Mouse (Mus musculus) olfactory bulb, adult 2 months (tissue): ENCODE measurements around the gene Mob3a. TPM values are rescaled to one million over a fixed set of nuclear protein-coding genes. Genes with fewer than 3 reads are reported as not detected.

ENCODE experiments used
- H3K27ac ChIP-seq: fragments of 200-500 bp; 2 replicates; pipeline ENCODE4 v1.5.1; 2012; ENCODE audit warnings: low read depth, low read length; ENCODE audit not compliant: insufficient read depth
- H3K4me1 ChIP-seq: fragments of 200-500 bp; 2 replicates; pipeline ENCODE4 v1.6.1; 2012; ENCODE audit warnings: low read length; ENCODE audit not compliant: control insufficient read depth, insufficient read depth
- H3K4me3 ChIP-seq: fragments of 200-500 bp; 2 replicates; pipeline ENCODE4 v1.5.1; 2012; ENCODE audit warnings: mild to moderate bottlenecking, low read depth, low read length, moderate library complexity; ENCODE audit not compliant: insufficient read depth
- CTCF ChIP-seq: fragments of 200-500 bp; IDR thresholded peaks from 2 replicates; pipeline ENCODE4 v1.5.1; 2012; ENCODE audit warnings: low read depth, mild to moderate bottlenecking, low read length, moderate library complexity; ENCODE audit not compliant: insufficient read depth
- POLR2A ChIP-seq: fragments of 200-500 bp; IDR thresholded peaks from 2 replicates; pipeline ENCODE4 v1.6.1; 2012; ENCODE audit warnings: mild to moderate bottlenecking, low read depth, low read length, moderate library complexity; ENCODE audit not compliant: insufficient read depth
- WGBS: fragments of 180-500 bp; shearing (Covaris S2); methylation state at CpG from one replicate; pipeline ENCODE4 v1.1.7; 2018; 5-methylcytosine and 5-hydroxymethylcytosine counted together
- polyA plus RNA-seq: library from polyadenylated mRNA; stranded (reverse); fragments of >200 nt; gene quantifications from 2 replicates; pipeline ENCODE4 v1.2.4, GENCODE M21; 2012; ENCODE audit warnings: low replicate concordance; ENCODE audit not compliant: missing spikeins, insufficient read depth, insufficient read length

Mob3a gene
- polyA plus RNA-seq, result not detected in 2 replicates

DNA sequence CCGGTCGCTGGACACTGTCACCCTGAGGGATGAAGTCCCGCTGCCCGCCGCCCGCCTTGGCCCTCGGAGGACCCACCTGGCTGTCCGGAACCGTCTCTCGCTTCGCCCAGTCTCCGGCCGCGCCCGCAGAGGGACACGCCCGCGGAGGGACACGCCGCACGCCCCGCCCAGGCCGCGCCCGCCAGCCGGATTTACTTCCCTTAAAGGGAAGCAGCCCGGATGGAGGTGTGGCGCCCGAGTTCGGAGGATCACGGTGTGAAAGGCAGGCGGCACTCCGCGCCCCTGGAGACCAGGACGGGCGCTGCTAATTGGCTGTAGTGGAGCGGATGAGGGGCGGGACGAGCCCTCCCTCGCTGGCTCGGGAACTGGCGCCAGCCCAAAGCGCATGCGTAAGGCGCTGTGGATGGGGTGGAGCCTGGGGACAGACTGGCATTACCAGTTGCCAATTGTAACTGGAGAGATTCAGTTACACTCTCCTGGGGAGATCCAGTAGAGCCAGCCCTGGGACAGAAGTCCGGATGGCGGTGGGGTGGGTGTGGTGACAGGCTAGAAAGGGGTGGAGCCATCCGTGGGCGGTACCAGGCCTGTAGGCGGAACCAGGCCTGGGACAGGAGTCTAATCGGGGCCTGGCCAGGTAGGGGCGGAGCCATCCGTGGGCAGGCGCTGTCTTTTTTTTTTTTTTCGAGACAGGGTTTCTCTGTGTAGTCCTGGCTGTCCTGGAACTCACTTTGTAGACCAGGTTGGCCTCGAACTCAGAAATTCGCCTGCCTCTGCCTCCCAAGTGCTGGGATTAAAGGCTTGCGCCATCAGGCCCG lies at the start of gene Mob3a, which contains the start of gene Izumo4:
Gene Mob3a (minus strand): TSS at position 257 of the 815 bp plus-strand sequence.
Gene Izumo4 (plus strand): TSS at position 464 of the 815 bp plus-strand sequence.
- Histone ChIP-seq H3K27ac (0 out of 2 replicates have a peak within 1 kb of the TSS, but pooled peaks have one; percentile 13), H3K4me3 (peak within 1 kb of the TSS; percentile 71), H3K4me1 (peaks cover 7% of the 10 kb centered on the region)
- TF ChIP-seq CTCF, result no peak
- 0 out of 2 replicates have a peak, but pooled peaks have one; percentile 26 for TF ChIP-seq POLR2A
- WGBS, result under 1% methylated on average over 59 of the region's 59 CpGs

DNA sequence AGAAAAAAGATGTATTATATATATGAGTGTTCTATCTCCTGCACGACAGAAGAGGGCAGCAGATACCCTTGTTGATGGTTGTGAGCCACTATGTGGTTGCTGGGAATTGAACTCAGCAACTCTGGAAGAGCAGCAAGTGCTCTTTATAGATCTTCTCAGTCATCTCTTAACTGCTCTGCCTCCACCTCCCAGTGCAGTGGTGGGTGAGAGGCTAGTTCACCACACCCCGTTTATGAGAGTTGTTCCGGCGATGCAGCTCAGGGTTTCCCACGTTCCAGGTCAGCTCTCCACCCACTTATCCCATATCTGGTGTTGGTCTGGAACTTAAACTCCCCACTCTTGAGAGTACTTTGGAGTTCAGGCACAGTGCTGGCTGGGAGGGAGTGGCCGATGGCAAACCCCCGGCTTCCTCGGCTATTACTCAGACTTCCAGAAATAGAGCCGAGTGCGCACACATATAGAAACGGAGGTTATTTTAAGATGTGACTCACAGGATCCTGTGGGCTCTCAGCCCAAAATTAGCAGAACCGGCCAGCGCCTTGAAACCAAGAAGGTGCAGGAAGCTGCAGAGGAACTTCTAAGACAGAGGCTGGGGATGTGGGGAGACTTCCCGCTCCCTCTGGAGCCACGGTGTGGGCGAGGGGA lies 49.5 kb upstream of the Mob3a start:
- WGBS, result 4% methylated on average over 16 of the region's 16 CpGs
- Histone ChIP-seq H3K4me1 (peaks cover 26% of the 10 kb centered on the region), H3K27ac (peak overlapping the region; percentile 93), H3K4me3 (peak overlapping the region; percentile 10; the same call in 1 of the 2 replicates)
- TF ChIP-seq CTCF (no peak), POLR2A (no peak)

DNA sequence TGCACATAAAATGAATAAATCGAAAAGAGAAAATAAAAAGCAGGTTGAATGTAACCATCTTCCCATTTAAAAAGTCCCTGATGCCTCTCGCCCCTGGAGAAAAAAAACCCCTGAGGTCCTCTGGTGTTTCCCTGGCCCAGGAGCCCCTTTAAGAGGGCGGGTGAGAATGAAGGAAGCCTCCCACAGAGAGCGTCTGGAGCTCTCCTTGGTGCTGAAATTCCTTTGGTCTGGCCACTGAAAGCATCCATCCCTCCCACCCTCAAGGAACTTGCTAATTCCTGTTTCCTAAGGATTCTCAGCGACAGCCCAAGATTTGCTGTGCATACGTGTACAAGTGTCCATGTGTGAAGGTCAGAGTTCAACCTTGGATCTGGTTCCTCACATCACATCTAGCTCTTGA lies 46.8 kb upstream of the Mob3a start:
- Histone ChIP-seq H3K4me3 (no peak overlapping the region), H3K27ac (no peak overlapping the region), H3K4me1 (peaks cover 23% of the 10 kb centered on the region)
- no peak for TF ChIP-seq POLR2A
- WGBS, result 30% methylated on average over 6 of the region's 6 CpGs

DNA sequence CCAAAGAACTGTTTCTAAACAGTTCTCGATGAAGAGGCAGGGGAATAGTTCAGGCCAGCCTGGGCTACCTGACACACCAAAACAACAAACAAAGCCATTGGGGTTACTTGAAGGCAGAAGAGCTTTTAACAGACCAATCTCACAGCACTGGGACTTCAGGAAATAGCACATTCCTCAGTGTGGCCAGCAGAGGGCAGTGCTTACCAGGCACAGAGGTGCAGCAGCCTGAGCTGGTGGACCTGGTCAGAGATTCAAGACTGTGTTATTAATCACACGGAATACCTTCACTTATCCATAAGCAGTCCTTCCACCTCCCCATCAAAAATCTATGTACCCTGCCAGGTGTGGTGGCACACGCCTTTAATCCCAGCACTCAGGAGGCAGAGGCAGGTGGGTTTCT lies 45.6 kb upstream of the Mob3a start:
- Histone ChIP-seq H3K27ac (no peak overlapping the region), H3K4me1 (peaks cover 24% of the 10 kb centered on the region), H3K4me3 (no peak overlapping the region)
- 12% methylated on average over 3 of the region's 3 CpGs for WGBS
- TF ChIP-seq CTCF, result peak; percentile 59; the same call in 1 of the 2 replicates
- TF ChIP-seq POLR2A, result no peak

DNA sequence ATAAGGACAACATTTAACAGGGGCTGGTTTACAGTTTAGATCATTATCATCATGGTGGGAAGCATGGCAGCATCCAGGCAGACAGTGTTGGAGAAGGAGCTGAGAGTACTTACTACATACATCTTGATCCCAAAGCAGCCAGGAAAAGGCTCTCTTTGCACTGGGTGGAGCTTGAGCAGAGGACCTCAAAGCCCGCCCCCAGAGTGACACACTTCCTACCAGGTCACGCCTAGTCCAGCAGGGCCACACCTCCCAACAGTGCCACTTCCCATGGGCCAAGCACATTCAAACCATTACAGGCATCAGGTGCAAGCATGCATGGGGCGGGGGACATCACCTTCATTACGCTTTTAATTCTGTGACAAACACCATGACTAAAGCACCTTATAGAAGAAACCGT lies 42.5 kb upstream of the Mob3a start:
- 55% methylated on average over 5 of the region's 5 CpGs for WGBS
- H3K4me1 ChIP-seq, result peaks cover 16% of the 10 kb centered on the region
- no peak overlapping the region for H3K4me3 ChIP-seq
- TF ChIP-seq CTCF (no peak), POLR2A (no peak)
- H3K27ac ChIP-seq, result no peak overlapping the region

DNA sequence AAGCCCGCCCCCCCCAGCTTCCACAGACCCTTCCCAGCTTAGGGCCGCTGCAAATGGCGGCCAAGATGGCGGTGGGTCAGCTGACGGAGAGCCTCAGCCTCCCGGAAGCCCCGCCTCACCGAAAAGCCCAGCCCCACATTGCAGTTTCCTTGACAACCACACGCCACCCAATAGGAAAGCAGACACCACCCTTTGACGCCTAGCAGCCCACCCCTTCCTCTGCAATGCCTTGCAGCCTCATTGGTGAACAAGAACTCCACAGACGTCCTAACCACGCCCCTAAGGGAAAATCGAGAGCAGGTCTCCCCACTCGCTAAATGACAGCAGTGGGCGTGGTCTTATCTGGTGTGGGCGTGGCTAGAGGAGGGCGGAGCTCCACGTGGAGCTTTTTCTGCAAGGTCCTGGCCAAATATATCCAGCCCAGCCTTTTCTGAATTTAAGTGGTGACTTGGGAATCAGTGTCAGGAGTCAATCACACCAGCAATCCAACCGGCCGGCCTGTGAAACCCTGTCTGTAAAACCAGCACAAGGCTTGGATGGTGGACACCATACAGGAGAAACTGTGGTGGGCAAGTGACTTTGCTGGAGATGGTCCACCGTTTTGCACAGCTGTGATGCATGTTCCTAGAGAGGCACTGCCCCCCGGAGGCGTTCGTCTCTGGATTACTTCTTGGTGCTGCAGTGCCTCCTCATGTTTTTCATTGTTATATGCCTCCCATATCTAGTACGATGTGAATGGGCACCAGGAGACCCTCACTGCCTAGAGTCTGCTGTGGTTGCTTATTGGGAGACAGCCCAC lies 40.6 kb upstream of the Mob3a start, which contains the start of gene Ap3d1:
Gene Ap3d1 (minus strand): TSS at position 85 of the 799 bp plus-strand sequence.
- TF ChIP-seq CTCF, result no peak
- TF ChIP-seq POLR2A, result peak; percentile 68; the same call in 1 of the 2 replicates
- under 1% methylated on average over 24 of the region's 25 CpGs for WGBS
- H3K4me1 ChIP-seq, result peaks cover 12% of the 10 kb centered on the region
- H3K27ac ChIP-seq, result peak within 1 kb of the TSS; percentile 29
- H3K4me3 ChIP-seq, result peak within 1 kb of the TSS; percentile 80

DNA sequence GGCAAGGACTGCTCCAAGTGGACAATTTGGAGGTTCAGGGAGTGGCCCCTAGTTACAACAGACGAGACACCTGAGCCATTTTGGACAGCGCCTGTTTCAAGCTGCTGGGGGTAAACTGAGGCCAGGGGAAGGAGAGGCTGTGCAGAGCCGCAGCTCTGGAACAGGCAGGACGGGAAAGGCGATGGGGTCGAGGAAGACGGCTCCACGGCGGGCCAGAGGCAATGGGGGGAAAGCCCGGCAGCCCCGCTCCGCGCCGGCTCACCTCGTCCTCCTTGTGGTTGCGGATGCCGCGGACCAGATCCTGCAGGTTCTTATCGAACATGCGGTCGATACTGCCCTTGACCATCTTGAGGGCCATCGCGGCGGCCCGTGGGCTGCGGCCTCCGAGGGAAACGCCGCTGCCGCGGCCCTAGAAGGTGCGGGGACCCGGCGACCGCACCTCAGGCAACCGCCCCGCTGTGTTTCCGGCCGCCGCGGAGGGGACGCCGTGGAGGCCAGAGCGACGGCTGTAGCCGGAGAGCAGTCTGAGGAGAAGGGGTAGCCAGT lies 39.9 kb upstream of the Mob3a start:
- Histone ChIP-seq H3K4me1 (peaks cover 18% of the 10 kb centered on the region), H3K27ac (peak overlapping the region; percentile 29), H3K4me3 (peak overlapping the region; percentile 80)
- WGBS, result 0% methylated on average over 46 of the region's 46 CpGs
- TF ChIP-seq CTCF (no peak), POLR2A (no peak)

DNA sequence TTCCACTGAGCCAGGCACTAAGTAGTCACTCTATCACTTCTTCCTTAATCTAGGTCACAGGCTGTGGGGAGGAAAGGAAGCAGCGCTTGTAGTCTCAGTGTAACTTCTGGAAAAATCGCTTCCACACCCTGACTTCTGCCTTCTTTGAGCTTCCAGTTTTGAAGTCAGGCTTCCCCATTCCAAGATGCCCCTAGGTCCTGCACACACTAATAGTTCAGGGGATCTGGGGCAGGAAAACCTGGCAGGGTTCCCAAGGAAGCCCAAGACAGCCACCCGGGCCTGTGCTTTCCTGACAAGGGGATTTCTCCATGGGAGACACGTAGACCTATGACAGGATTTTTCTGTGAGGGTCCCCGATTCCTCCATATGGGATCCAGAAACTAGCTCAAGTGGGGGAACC lies 39.4 kb upstream of the Mob3a start:
- WGBS, result 4% methylated on average over 5 of the region's 5 CpGs
- H3K4me3 ChIP-seq, result peak overlapping the region; percentile 80
- no peak for TF ChIP-seq POLR2A
- no peak for TF ChIP-seq CTCF
- H3K27ac ChIP-seq, result no peak overlapping the region
- H3K4me1 ChIP-seq, result peaks cover 20% of the 10 kb centered on the region
